Mouse (Mus musculus) layer of hippocampus, adult 8-10 months (tissue): ENCODE data around the gene Atxn3. TPM values are rescaled to one million over a fixed set of nuclear protein-coding genes. Genes with fewer than 3 reads are reported as not detected.

ENCODE experiments used
- DNase-seq, 2 experiments: peaks; one replicate each; pipeline ENCODE4 v3.0.0; 2022; ENCODE audit warnings: low spot score in 2 of 2
- total RNA-seq, 4 experiments: library from RNA; stranded (reverse); gene quantifications; 2 replicates each; pipeline ENCODE4 v1.2.4; 2022

Atxn3 gene
- total RNA-seq, 4 experiments from 2014 or later, result 20.4 to 27.9 (median 22.7) TPM

DNA sequence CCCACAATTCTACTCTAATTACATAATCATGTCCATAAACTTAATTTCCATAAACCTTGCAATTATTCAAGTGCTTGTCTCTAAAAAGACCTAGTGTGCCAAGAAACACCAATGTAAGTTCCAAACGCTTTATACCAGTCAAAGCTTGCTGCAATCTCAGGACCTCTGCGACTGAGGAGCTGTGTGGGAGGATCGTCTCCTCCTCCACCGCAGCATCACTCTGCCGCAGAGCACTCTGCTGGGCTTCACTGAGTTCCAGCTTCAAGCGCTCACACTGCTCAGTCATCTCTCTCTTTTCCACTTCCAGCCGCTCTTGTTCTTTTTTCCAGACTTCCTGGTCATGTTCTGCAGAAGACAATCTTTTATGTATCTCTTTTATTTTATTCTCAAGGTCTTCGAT is 64.8 kb downstream of the Atxn3 start:
- DNase-seq, result no peak

DNA sequence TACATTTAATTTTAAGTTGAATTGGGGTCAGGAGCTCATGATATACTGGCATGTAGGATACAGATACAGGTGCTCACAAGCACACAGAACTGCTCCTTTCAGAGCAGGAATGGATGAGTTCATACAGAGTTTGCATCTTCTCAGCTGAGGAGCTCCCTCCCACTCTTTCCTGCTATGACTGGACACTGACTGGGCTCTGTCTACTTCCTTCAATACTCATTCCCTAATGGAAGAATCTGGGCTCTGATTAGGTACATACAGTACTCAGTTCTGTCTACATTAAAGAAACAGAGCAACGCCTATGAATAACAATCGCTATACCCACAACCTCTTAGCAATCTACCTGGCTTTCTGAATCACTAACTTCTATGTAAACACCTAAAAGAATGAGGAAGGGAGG is 65.2 kb downstream of the Atxn3 start:
- DNase-seq, result no peak

DNA sequence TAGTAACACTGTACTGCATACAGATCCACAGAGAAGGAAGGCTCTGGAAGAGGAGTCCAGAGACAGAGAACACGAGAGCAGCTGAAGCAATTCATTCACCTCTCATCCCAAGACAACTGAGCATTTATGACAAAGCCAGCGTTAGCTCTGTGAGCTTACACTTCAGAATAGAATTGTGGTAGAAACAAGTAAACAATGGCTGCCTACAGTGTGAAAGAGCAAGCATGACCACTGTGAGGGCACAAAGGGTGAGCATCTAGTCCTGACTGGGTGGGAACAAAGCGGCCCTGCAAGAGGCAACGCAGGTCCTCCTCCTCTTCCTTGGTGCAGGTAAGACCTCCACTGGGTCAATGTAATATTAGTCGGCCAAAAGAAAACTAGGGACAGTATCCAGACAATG is 67.0 kb downstream of the Atxn3 start:
- DNase-seq, result no peak

DNA sequence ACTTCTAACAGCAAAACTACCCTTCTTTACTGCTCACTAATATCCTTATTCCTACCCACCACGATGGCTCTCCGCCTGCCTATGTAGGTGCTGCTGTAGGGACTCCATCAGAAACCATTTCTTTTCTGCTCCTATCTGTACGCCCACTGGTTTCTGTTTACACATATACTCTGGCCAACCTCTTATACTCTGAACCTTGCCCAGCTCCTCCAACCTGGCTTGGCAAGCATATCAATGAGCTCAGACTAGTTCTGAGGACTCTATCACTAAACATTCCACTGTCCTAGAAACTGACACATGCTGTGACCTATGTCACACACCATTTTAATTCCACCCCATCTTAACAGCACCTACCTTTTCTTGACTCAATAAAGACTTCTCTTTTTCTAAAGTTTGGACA is 68.7 kb downstream of the Atxn3 start:
- no peak for DNase-seq

DNA sequence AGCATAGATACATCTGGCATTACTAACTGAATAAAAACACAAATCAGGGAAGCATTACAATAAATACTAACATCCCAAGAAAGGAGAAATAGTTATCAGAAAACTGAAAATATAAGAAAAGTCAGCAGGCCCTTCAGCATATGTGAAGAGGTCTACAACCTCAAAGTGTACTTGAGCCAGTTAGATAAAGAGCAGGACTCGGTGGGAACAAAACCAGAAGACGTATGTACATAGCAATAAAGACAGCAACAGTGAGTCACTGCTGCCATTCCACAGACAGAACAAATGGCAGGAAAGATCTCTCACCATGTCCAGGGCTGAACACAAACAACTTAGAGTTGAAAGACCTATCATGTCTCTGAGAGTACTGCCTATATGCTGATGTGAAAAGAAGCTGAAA is 69.7 kb downstream of the Atxn3 start:
- no peak for DNase-seq

DNA sequence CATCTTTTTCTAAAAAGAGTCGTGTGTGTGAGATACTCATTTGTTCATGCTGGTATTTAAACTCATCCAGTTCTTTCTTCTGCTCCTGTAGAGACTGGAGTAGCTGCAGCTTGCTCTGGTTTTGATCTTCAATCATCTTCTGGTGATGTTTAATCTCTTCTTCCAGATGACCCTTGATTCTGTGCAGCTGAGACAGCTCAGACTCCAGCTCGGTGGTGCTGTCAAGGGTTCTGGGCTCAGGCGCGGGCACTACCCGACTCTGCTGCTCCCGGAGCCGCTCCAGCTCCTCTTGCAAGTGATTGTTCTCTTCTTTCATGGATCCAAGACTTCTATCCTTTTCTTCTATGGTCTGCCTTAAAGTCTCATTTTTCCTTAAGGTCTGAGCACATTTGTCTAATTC is 73.1 kb downstream of the Atxn3 start:
- DNase-seq, result no peak

DNA sequence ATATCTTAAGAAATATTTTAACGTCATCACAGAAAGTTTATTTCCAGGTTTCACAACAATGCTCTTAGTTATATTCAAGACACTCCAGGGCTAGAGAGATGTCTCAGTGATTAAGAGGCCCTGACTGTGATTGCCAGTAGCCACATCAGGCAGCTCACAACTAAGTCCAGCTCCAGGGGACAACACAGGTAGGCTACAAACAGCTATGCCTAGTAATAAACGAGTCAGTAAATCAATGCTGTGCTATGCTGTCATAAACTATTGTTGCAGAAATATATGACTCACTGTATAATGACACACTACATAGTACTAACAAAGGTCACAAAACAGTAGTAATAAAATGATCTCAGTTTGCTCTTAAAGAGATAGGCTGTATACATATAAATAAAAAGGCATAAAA is 81.7 kb downstream of the Atxn3 start:
- DNase-seq, result no peak

DNA sequence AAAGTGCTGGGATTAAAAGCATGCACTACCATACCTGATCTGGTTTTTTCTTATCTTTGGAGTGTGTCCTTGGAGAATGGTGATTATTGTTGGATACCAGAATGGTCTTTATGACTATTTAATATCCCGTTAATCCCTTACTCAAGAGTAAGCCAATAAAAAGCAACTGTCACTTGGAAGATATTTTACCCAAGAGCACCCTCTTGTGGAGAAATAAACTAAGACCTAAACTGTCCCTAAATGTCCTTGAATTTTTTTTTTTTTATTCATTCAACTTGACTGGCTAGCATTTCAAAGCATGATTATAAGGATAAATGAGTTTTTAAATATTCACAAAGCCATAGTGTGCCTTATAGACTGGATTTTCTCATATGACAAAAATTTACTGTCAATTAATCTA is 82.9 kb downstream of the Atxn3 start:
- DNase-seq, result no peak

Other genes with a start within 250 kb of the Atxn3 start
- 1 to 10 TPM in 1 of 4 experiments, under 1 TPM in 3; 0.12 to 1.1 (median 0.66) TPM for gene Tc2n, start 239.7 kb downstream of the Atxn3 start, total RNA-seq
- gene Fbln5, start 139.2 kb downstream of the Atxn3 start, total RNA-seq, result 1 to 10 TPM; 4.7 to 7.6 (median 6.0) TPM
- 10 to 100 TPM; 30.9 to 36.2 (median 33.2) TPM for gene Trip11, start 45.0 kb downstream of the Atxn3 start, total RNA-seq
- 10 to 100 TPM; 23.5 to 27.5 (median 25.3) TPM for gene Cpsf2, start 17.7 kb upstream of the Atxn3 start, total RNA-seq
- gene Slc24a4, start 170.5 kb upstream of the Atxn3 start, total RNA-seq, result 10 to 100 TPM; 34.2 to 50.2 (median 44.5) TPM